Mouse (Mus musculus) liver, embryonic 15.5 days (tissue): ENCODE measurements around the gene Hcfc1r1. TPM values are rescaled to one million over a fixed set of nuclear protein-coding genes. Genes with fewer than 3 reads are reported as not detected.

Experiments used
- ATAC-seq: fragments of 200-750 bp; cut with Nextera tagmentation; 2 replicates; pipeline ENCODE4 v1.8.0; 2017; ENCODE audit warnings: moderate number of reproducible peaks, mild to moderate bottlenecking, moderate library complexity; ENCODE audit not compliant: insufficient read depth
- H3K27ac ChIP-seq: fragments of 300-500 bp; sonication (generic); replicated peaks from 2 replicates; pipeline ENCODE4 v1.5.1; 2015; ENCODE audit warnings: mild to moderate bottlenecking, inconsistent platforms
- H3K27me3 ChIP-seq: fragments of 300-500 bp; sonication (generic); 2 replicates; pipeline ENCODE4 v1.6.1; 2015; ENCODE audit warnings: mild to moderate bottlenecking, inconsistent platforms
- H3K36me3 ChIP-seq: fragments of 300-500 bp; sonication (generic); replicated peaks from 2 replicates; pipeline ENCODE4 v1.6.1; 2015; ENCODE audit warnings: moderate library complexity, mild to moderate bottlenecking, inconsistent platforms
- H3K4me1 ChIP-seq: fragments of 300-500 bp; sonication (generic); replicated peaks from 2 replicates; pipeline ENCODE4 v1.6.1; 2015; ENCODE audit warnings: inconsistent platforms
- H3K4me2 ChIP-seq: fragments of 300-500 bp; sonication (generic); 2 replicates; pipeline ENCODE4 v1.6.1; 2015; ENCODE audit warnings: moderate library complexity, mild to moderate bottlenecking, inconsistent platforms
- H3K4me3 ChIP-seq: fragments of 300-500 bp; sonication (generic); replicated peaks from 2 replicates; pipeline ENCODE4 v1.5.1; 2015; ENCODE audit warnings: mild to moderate bottlenecking, inconsistent platforms
- H3K9ac ChIP-seq: fragments of 300-500 bp; sonication (generic); 2 replicates; pipeline ENCODE4 v1.6.1; 2015; ENCODE audit warnings: moderate library complexity, mild to moderate bottlenecking, inconsistent platforms
- H3K9me3 ChIP-seq: fragments of 300-500 bp; sonication (generic); replicated peaks from 2 replicates; pipeline ENCODE4 v1.6.1; 2016; ENCODE audit warnings: inconsistent platforms
- WGBS: fragments of 180-500 bp; shearing (Covaris S2); methylation state at CpG from one replicate; pipeline ENCODE4 v1.1.7; 2015; ENCODE audit warnings: mixed read lengths; ENCODE audit not compliant: insufficient replicate concordance; 5-methylcytosine and 5-hydroxymethylcytosine counted together
- polyA plus RNA-seq: library from polyadenylated mRNA; unstranded; fragments of >200 nt; fragmentation: Nextera tagmentation; extraction: Ambion mirVana; gene quantifications from 2 replicates; pipeline ENCODE4 v1.2.1, GENCODE M21; 2015

Gene Hcfc1r1
- polyA plus RNA-seq, 1 experiment from 2014 or later: 23.5 TPM

GRCm38 (mm10) chr17:23722376-23723125 is 49.2 kb downstream of the Hcfc1r1 start, which contains the start of gene 1520401A03Rik:
1520401A03Rik (minus strand) TSS chr17:23722783.
- H3K27me3 ChIP-seq: peaks cover 19% of the 10 kb centered on the region
- no peak within 1 kb of the TSS for H3K27ac ChIP-seq
- WGBS: 80% methylated on average over 7 of the region's 7 CpGs
- ATAC-seq: no peak
- no peaks in the 10 kb centered on the region for H3K9me3 ChIP-seq
- H3K9ac ChIP-seq: no peak within 1 kb of the TSS
- no peak within 1 kb of the TSS for H3K4me3 ChIP-seq
- H3K4me2 ChIP-seq: no peak within 1 kb of the TSS
- H3K4me1 ChIP-seq: peaks cover 19% of the 10 kb centered on the region
- no peaks in the 10 kb centered on the region for H3K36me3 ChIP-seq

Other genes with a start within 250 kb of the Hcfc1r1 start
- not detected in 2 replicates for gene Vmn2r117, start 193.9 kb upstream of the Hcfc1r1 start, polyA plus RNA-seq
- gene Zfp213, start 109.4 kb upstream of the Hcfc1r1 start, polyA plus RNA-seq: 5.3 and 5.5 TPM in 2 replicates
- gene Zfp13, start 74.1 kb upstream of the Hcfc1r1 start, polyA plus RNA-seq: 1.3 and 1.8 TPM in 2 replicates
- 0.16 TPM in 1 of 2 replicates, not detected in the other for gene Zscan10, start 72.7 kb upstream of the Hcfc1r1 start, polyA plus RNA-seq
- gene Mmp25, start 28.3 kb upstream of the Hcfc1r1 start, polyA plus RNA-seq: 0.40 and 0.64 TPM in 2 replicates
- 0.13 TPM in 1 of 2 replicates, not detected in the other for gene Bicdl2, start 13.1 kb upstream of the Hcfc1r1 start, polyA plus RNA-seq
- 19.7 and 22.4 TPM in 2 replicates for gene Thoc6, start 286 bp downstream of the Hcfc1r1 start, polyA plus RNA-seq
- gene Tnfrsf12a, start 3.9 kb downstream of the Hcfc1r1 start, polyA plus RNA-seq: 5.8 and 6.4 TPM in 2 replicates
- 0.89 and 2.0 TPM in 2 replicates for gene Cldn6, start 5.7 kb downstream of the Hcfc1r1 start, polyA plus RNA-seq
- gene Cldn9, start 10.4 kb downstream of the Hcfc1r1 start, polyA plus RNA-seq: not detected in 2 replicates
- 0.10 and 0.15 TPM in 2 replicates for gene 1520401A03Rik, start 49.2 kb downstream of the Hcfc1r1 start, polyA plus RNA-seq
- gene Pkmyt1, start 52.7 kb downstream of the Hcfc1r1 start, polyA plus RNA-seq: 28.8 and 34.7 TPM in 2 replicates
- 7.9 and 8.0 TPM in 2 replicates for gene Paqr4, start 67.3 kb downstream of the Hcfc1r1 start, polyA plus RNA-seq
- gene Kremen2, start 72.2 kb downstream of the Hcfc1r1 start, polyA plus RNA-seq: not detected in 2 replicates
- gene Flywch1, start 98.0 kb downstream of the Hcfc1r1 start, polyA plus RNA-seq: 9.4 and 12.1 TPM in 2 replicates
- gene Flywch2, start 112.5 kb downstream of the Hcfc1r1 start, polyA plus RNA-seq: 0.93 and 0.94 TPM in 2 replicates
- 167 and 170 TPM in 2 replicates for gene Srrm2, start 116.9 kb downstream of the Hcfc1r1 start, polyA plus RNA-seq
- 388 and 452 TPM in 2 replicates for gene Elob, start 155.5 kb downstream of the Hcfc1r1 start, polyA plus RNA-seq
- gene Prss33, start 162.5 kb downstream of the Hcfc1r1 start, polyA plus RNA-seq: not detected in 2 replicates
- gene Prss32, start 170.3 kb downstream of the Hcfc1r1 start, polyA plus RNA-seq: not detected in 2 replicates
- 0.10 TPM in 1 of 2 replicates, not detected in the other for gene Prss41, start 170.6 kb downstream of the Hcfc1r1 start, polyA plus RNA-seq
- gene Prss21, start 194.5 kb downstream of the Hcfc1r1 start, polyA plus RNA-seq: not detected in 2 replicates
- not detected in 2 replicates for gene Dcpp1, start 207.3 kb downstream of the Hcfc1r1 start, polyA plus RNA-seq
- not detected in 2 replicates for gene Dcpp2, start 207.3 kb downstream of the Hcfc1r1 start, polyA plus RNA-seq
- gene Dcpp3, start 243.9 kb downstream of the Hcfc1r1 start, polyA plus RNA-seq: not detected in 2 replicates